Comparison of ENCODE assay signal across 1 mouse cellular context in the genomic region with DNA sequence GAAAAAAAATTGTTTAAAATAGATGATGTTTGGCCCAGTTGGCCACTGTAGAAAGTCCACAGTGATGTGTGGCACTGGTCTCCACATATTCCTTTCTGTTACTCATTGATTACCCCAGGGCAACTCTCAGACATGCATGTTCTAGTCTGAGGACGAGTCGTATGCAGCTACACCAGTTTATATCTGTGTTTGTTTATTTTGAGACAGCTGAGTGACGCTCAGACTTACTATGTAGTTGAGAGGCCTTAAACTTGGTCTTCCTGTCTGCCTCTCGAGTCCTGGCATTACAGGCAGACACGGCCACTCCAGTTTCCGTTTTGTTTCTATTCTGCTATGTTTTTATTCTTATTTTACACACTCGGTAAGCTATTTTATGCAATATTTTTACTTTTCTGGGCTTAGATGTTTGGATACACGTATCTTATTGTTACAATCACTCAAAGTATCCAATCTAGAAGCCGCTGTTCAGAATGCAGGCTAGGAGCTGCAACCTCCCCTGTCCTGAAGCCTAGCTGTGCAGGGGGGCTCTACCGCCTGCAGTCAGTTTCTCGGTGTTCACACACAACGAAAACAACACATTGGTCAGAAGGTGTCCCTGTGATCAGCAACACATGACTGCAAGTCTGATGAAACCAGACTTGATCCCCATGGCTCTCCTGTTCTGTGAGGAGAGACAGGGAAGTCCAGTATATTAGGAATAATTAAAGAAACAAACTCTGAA.
TF ChIP-seq lines count a peak whose summit lies in the region.

No protein-coding gene starts in this region.

TF ChIP-seq in MEL, 35 proteins besides CTCF, POLR2A, EP300 and RAD21:
- 0 out of 2 replicates have a peak, but pooled peaks have one; percentile 8 for TF ChIP-seq USF1 (IDR thresholded peaks at IDR 0.05; ENCODE audit: low read depth, low read length)
- TF ChIP-seq MXI1 (IDR thresholded peaks at IDR 0.05; ENCODE audit: low read depth, low read length) = peak; percentile 25; the same call in 1 of the 2 replicates
- 0 out of 2 replicates have a peak, but pooled peaks have one; percentile 21 for TF ChIP-seq SIN3A (IDR thresholded peaks at IDR 0.05; ENCODE audit: low read length)
- no peak for TF ChIP-seq MYB (IDR thresholded peaks at IDR 0.05; ENCODE audit: low read depth, low read length)
